Mouse (Mus musculus) heart, embryonic 16.5 days (tissue): ENCODE data around the gene Myl6b. TPM values are rescaled to one million over a fixed set of nuclear protein-coding genes. Genes with fewer than 3 reads are reported as not detected.
A peak's percentile ranks its signal among the peaks of the same experiment; 100 is the strongest.

Source experiments
- ATAC-seq: fragments of 200-750 bp; cut with Nextera tagmentation; replicated peaks from 2 replicates; pipeline ENCODE4 v1.8.0; 2017; ENCODE audit warnings: moderate number of reproducible peaks; ENCODE audit not compliant: insufficient read depth, low FRiP score; ENCODE audit errors: extremely low read depth
- H3K27ac ChIP-seq: fragments of 300-500 bp; sonication (generic); 2 replicates; pipeline ENCODE4 v1.5.1; 2014; ENCODE audit warnings: mild to moderate bottlenecking, low read length, control low read depth, moderate library complexity
- H3K27me3 ChIP-seq: fragments of 300-500 bp; sonication (generic); 2 replicates; pipeline ENCODE4 v1.6.1; 2014; ENCODE audit warnings: low read length, mixed read lengths; ENCODE audit not compliant: control insufficient read depth, insufficient read depth
- H3K36me3 ChIP-seq: fragments of 300-500 bp; sonication (generic); 2 replicates; pipeline ENCODE4 v1.6.1; 2014; ENCODE audit not compliant: control insufficient read depth, insufficient read depth
- H3K4me1 ChIP-seq: fragments of 300-500 bp; sonication (generic); 2 replicates; pipeline ENCODE4 v1.6.1; 2014; ENCODE audit warnings: low read length, mixed read lengths; ENCODE audit not compliant: control insufficient read depth, insufficient read depth
- H3K4me2 ChIP-seq: fragments of 300-500 bp; sonication (generic); 2 replicates; pipeline ENCODE4 v1.6.1; 2014; ENCODE audit warnings: low read depth, mild to moderate bottlenecking, control low read depth, low read length
- H3K4me3 ChIP-seq: fragments of 300-500 bp; sonication (generic); 2 replicates; pipeline ENCODE4 v1.5.1; 2014; ENCODE audit warnings: mild to moderate bottlenecking, control low read depth, low read length
- H3K9ac ChIP-seq: fragments of 300-500 bp; sonication (generic); 2 replicates; pipeline ENCODE4 v1.6.1; 2014; ENCODE audit warnings: low read length, control low read depth
- H3K9me3 ChIP-seq: fragments of 300-500 bp; sonication (generic); replicated peaks from 2 replicates; pipeline ENCODE4 v1.6.1; 2016; ENCODE audit warnings: low read length; ENCODE audit not compliant: control insufficient read depth
- WGBS: fragments of 180-500 bp; shearing (Covaris S2); extraction: QIAGEN DNeasy Blood & Tissue Kit; methylation state at CpG from one replicate; pipeline ENCODE4 v1.1.7; 2014; 5-methylcytosine and 5-hydroxymethylcytosine counted together
- microRNA-seq: library from miRNA; unstranded; fragments of <30 nt; microRNA quantifications from one replicate; pipeline ENCODE4, GENCODE M21; 2017
- polyA plus RNA-seq: library from polyadenylated mRNA; unstranded; fragments of >200 nt; fragmentation: Nextera tagmentation; extraction: Ambion mirVana; gene quantifications from 2 replicates; pipeline ENCODE4 v1.2.1, GENCODE M21; 2015

Gene Myl6b
- polyA plus RNA-seq, 1 experiment from 2014 or later, result 4.4 TPM

- ATAC-seq, result no peak
- peaks cover 4% of the 10 kb centered on the region for H3K4me1 ChIP-seq
- H3K4me3 ChIP-seq, result 0 out of 2 replicates have a peak overlapping the region, but pooled peaks have one; percentile 1
- peak overlapping the region; percentile 32 for H3K4me2 ChIP-seq
- no peaks in the 10 kb centered on the region for H3K36me3 ChIP-seq
- no peaks in the 10 kb centered on the region for H3K9me3 ChIP-seq
- peak overlapping the region; percentile 1; the same call in 1 of the 2 replicates for H3K9ac ChIP-seq
- 4% methylated on average over 6 of the region's 6 CpGs for WGBS
- H3K27ac ChIP-seq, result no peak overlapping the region
- no peaks in the 10 kb centered on the region for H3K27me3 ChIP-seq
Measured at GRCm38 (mm10) chr10:128455280-128455679, 43.2 kb downstream of the Myl6b start.

DNA sequence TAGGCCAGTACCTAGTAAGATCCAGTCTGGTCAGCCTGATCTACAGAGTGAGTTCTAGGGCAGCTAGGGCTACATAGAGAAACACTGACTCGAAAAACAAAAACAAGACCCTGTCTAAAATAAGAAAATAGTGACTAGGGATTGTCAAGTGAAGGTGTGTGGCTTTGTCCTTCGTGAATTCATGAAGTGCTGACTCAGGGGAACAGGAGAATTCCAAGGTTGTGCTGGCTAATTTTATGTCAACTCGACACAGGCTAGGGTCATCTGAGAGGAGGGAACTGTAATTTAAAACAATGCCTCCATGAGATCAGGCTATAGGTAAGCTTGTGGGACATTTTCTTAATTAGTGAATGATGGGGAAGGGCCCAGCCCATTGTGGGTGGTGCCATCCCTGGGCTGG is 44.0 kb downstream of the Myl6b start:
- ATAC-seq, result no peak
- Histone ChIP-seq H3K36me3 (no peaks in the 10 kb centered on the region), H3K27ac (no peak overlapping the region), H3K27me3 (no peaks in the 10 kb centered on the region), H3K4me1 (no peaks in the 10 kb centered on the region), H3K9ac (no peak overlapping the region), H3K4me2 (no peak overlapping the region), H3K4me3 (no peak overlapping the region), H3K9me3 (no peaks in the 10 kb centered on the region)
- WGBS, result 71% methylated on average over 3 of the region's 3 CpGs

DNA sequence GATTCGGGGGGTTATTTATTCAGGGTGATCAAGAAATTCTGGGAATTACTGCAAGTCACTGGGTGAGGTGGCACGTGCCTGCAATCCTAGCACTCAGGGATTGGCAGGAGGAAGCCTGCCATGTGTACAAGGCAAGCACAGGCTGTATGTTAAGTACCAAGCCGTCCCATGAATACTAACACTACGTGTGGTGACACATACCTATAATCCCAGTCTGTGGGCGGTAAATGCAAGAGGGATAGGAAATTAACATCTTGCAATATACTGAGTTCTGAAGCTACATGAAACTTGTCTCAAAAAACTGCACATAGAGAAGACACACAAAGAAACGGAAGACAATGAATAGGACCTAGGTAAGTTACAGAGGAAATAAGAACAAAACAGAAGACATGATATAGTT is 47.5 kb downstream of the Myl6b start:
- H3K4me1 ChIP-seq, result no peaks in the 10 kb centered on the region
- H3K27me3 ChIP-seq, result no peaks in the 10 kb centered on the region
- no peak overlapping the region for H3K4me3 ChIP-seq
- no peak overlapping the region for H3K4me2 ChIP-seq
- WGBS, result 76% methylated on average over 6 of the region's 6 CpGs
- ATAC-seq, result no peak
- H3K36me3 ChIP-seq, result no peaks in the 10 kb centered on the region
- no peaks in the 10 kb centered on the region for H3K9me3 ChIP-seq
- no peak overlapping the region for H3K9ac ChIP-seq
- no peak overlapping the region for H3K27ac ChIP-seq

- Histone ChIP-seq H3K9me3 (no peaks in the 10 kb centered on the region), H3K27ac (no peak overlapping the region), H3K4me1 (no peaks in the 10 kb centered on the region), H3K9ac (no peak overlapping the region), H3K36me3 (0 out of 2 replicates have a peak, but pooled peaks cover 3% of the 10 kb centered on the region), H3K4me3 (no peak overlapping the region), H3K4me2 (no peak overlapping the region), H3K27me3 (no peaks in the 10 kb centered on the region)
- 62% methylated on average over 4 of the region's 4 CpGs for WGBS
- no peak for ATAC-seq
Measured at GRCm38 (mm10) chr10:128445407-128445806, 53.1 kb downstream of the Myl6b start.

- Histone ChIP-seq H3K9me3 (no peaks in the 10 kb centered on the region), H3K36me3 (peaks cover 7% of the 10 kb centered on the region; the same call in 1 of the 2 replicates), H3K4me3 (no peak overlapping the region), H3K27me3 (no peaks in the 10 kb centered on the region), H3K4me2 (no peak overlapping the region), H3K27ac (no peak overlapping the region), H3K4me1 (no peaks in the 10 kb centered on the region), H3K9ac (no peak overlapping the region)
- no peak for ATAC-seq
- 67% methylated on average over 6 of the region's 6 CpGs for WGBS
Measured at GRCm38 (mm10) chr10:128444354-128444753, 54.1 kb downstream of the Myl6b start.

Small RNAs within 50 kb of the gene (microRNA-seq; reads per million reads assigned to microRNA genes)
- gene Mir6916 (not detected), gene Mir8105 (0.59 reads per million)

Other genes starting within 250 kb of the Myl6b start
- 0.17 TPM in 1 of 2 replicates, not detected in the other for gene Apon, start 244.6 kb downstream of the Myl6b start, polyA plus RNA-seq
- 0.15 and 0.26 TPM in 2 replicates for gene Apof, start 230.0 kb downstream of the Myl6b start, polyA plus RNA-seq
- gene Stat2, start 228.1 kb downstream of the Myl6b start, polyA plus RNA-seq, result 11.3 and 11.8 TPM in 2 replicates
- gene Il23a, start 199.9 kb downstream of the Myl6b start, polyA plus RNA-seq, result 4.3 and 6.0 TPM in 2 replicates
- gene Pan2, start 195.3 kb downstream of the Myl6b start, polyA plus RNA-seq, result 26.1 and 28.1 TPM in 2 replicates
- 184 and 195 TPM in 2 replicates for gene Cnpy2, start 176.2 kb downstream of the Myl6b start, polyA plus RNA-seq
- 567 and 572 TPM in 2 replicates for gene Cs, start 161.0 kb downstream of the Myl6b start, polyA plus RNA-seq
- 13.4 and 19.4 TPM in 2 replicates for gene Coq10a, start 129.7 kb downstream of the Myl6b start, polyA plus RNA-seq
- gene Ankrd52, start 121.6 kb downstream of the Myl6b start, polyA plus RNA-seq, result 8.1 and 8.5 TPM in 2 replicates
- 0.41 TPM in 1 of 2 replicates, not detected in the other for gene Slc39a5, start 97.5 kb downstream of the Myl6b start, polyA plus RNA-seq
- 55.9 and 60.4 TPM in 2 replicates for gene Nabp2, start 87.2 kb downstream of the Myl6b start, polyA plus RNA-seq
- gene Rnf41, start 87.0 kb downstream of the Myl6b start, polyA plus RNA-seq, result 29.9 and 31.7 TPM in 2 replicates
- gene Smarcc2, start 39.4 kb downstream of the Myl6b start, polyA plus RNA-seq, result 54.9 and 57.5 TPM in 2 replicates
- 945 and 1,125 TPM in 2 replicates for gene Myl6, start 4.5 kb downstream of the Myl6b start, polyA plus RNA-seq
- gene Esyt1, start 27.2 kb upstream of the Myl6b start, polyA plus RNA-seq, result 22.5 and 25.7 TPM in 2 replicates
- gene Zc3h10, start 49.1 kb upstream of the Myl6b start, polyA plus RNA-seq, result 8.4 and 9.5 TPM in 2 replicates
- 1,776 and 2,205 TPM in 2 replicates for gene Rpl41, start 50.6 kb upstream of the Myl6b start, polyA plus RNA-seq
- 125 and 150 TPM in 2 replicates for gene Pa2g4, start 67.3 kb upstream of the Myl6b start, polyA plus RNA-seq
- gene Erbb3, start 91.0 kb upstream of the Myl6b start, polyA plus RNA-seq, result 3.9 and 5.4 TPM in 2 replicates
- gene Rps26, start 128.1 kb upstream of the Myl6b start, polyA plus RNA-seq, result 316 and 332 TPM in 2 replicates
- 1.1 and 1.5 TPM in 2 replicates for gene Ikzf4, start 147.3 kb upstream of the Myl6b start, polyA plus RNA-seq
- 15.0 and 15.3 TPM in 2 replicates for gene Suox, start 175.4 kb upstream of the Myl6b start, polyA plus RNA-seq
- 69.8 and 73.5 TPM in 2 replicates for gene Rab5b, start 197.6 kb upstream of the Myl6b start, polyA plus RNA-seq
- gene Pmel, start 205.5 kb upstream of the Myl6b start, polyA plus RNA-seq, result 1.7 and 2.8 TPM in 2 replicates
- 90.7 and 93.6 TPM in 2 replicates for gene Cdk2, start 206.3 kb upstream of the Myl6b start, polyA plus RNA-seq
- gene Dgka, start 246.2 kb upstream of the Myl6b start, polyA plus RNA-seq, result 9.5 and 12.3 TPM in 2 replicates
- gene Pym1, start 249.2 kb upstream of the Myl6b start, polyA plus RNA-seq, result 18.5 and 20.3 TPM in 2 replicates